Mouse (Mus musculus): Measurements from ENCODE around the gene Ankrd34a. TPM values are rescaled to one million over a fixed set of nuclear protein-coding genes. Genes with fewer than 3 reads are reported as not detected.
A peak's percentile ranks its signal among the peaks of the same experiment; 100 is the strongest.

The Ankrd34a gene
- total RNA-seq, 2 experiments from 2014 or later = not detected

- ATAC-seq (ENCODE audit: poor library complexity, severe bottlenecking) = no peak
Observed at GRCm38 (mm10) chr3:96561946-96562681, 34.3 kb upstream of the Ankrd34a start.

GRCm38 (mm10) chr3:96563267-96563666 is 33.2 kb upstream of the Ankrd34a start:
- no peak for ATAC-seq (ENCODE audit: poor library complexity, severe bottlenecking)

GRCm38 (mm10) chr3:96563911-96564632 is 32.4 kb upstream of the Ankrd34a start:
- peak; percentile 1; the same call in 1 of the 2 replicates for ATAC-seq (ENCODE audit: poor library complexity, severe bottlenecking)

GRCm38 (mm10) chr3:96564633-96565032 is 31.8 kb upstream of the Ankrd34a start:
- ATAC-seq (ENCODE audit: poor library complexity, severe bottlenecking) = peak; percentile 88

GRCm38 (mm10) chr3:96565105-96565504 is 31.3 kb upstream of the Ankrd34a start:
- ATAC-seq (ENCODE audit: poor library complexity, severe bottlenecking) = no peak

GRCm38 (mm10) chr3:96566661-96567450 is 29.6 kb upstream of the Ankrd34a start:
- ATAC-seq (ENCODE audit: poor library complexity, severe bottlenecking) = no peak

- ATAC-seq (ENCODE audit: poor library complexity, severe bottlenecking) = no peak
Observed at GRCm38 (mm10) chr3:96568605-96569004, 27.8 kb upstream of the Ankrd34a start.

GRCm38 (mm10) chr3:96569506-96569905 is 26.9 kb upstream of the Ankrd34a start:
- no peak for ATAC-seq (ENCODE audit: poor library complexity, severe bottlenecking)

- no peak for ATAC-seq (ENCODE audit: poor library complexity, severe bottlenecking)
Observed at GRCm38 (mm10) chr3:96569966-96570605, 26.4 kb upstream of the Ankrd34a start.

- no peak for ATAC-seq (ENCODE audit: poor library complexity, severe bottlenecking)
Observed at GRCm38 (mm10) chr3:96570643-96571042, 25.8 kb upstream of the Ankrd34a start.

- ATAC-seq (ENCODE audit: poor library complexity, severe bottlenecking) = no peak
Observed at GRCm38 (mm10) chr3:96571336-96571735, 25.1 kb upstream of the Ankrd34a start.

- peak; percentile 35 for ATAC-seq (ENCODE audit: poor library complexity, severe bottlenecking)
Observed at GRCm38 (mm10) chr3:96571896-96572698, 24.3 kb upstream of the Ankrd34a start.

GRCm38 (mm10) chr3:96573611-96574511 is 22.6 kb upstream of the Ankrd34a start:
- no peak for ATAC-seq (ENCODE audit: poor library complexity, severe bottlenecking)

GRCm38 (mm10) chr3:96575272-96575984 is 21.0 kb upstream of the Ankrd34a start:
- ATAC-seq (ENCODE audit: poor library complexity, severe bottlenecking) = no peak

GRCm38 (mm10) chr3:96576005-96576658 is 20.3 kb upstream of the Ankrd34a start:
- ATAC-seq (ENCODE audit: poor library complexity, severe bottlenecking) = no peak

- peak; percentile 87 for ATAC-seq (ENCODE audit: poor library complexity, severe bottlenecking)
Observed at GRCm38 (mm10) chr3:96576690-96577541, 19.5 kb upstream of the Ankrd34a start, which contains the start of gene Gm16253. Gm16253 (plus strand) TSS chr3:96576984.

- no peak for ATAC-seq (ENCODE audit: poor library complexity, severe bottlenecking)
Observed at GRCm38 (mm10) chr3:96577566-96577965, 18.9 kb upstream of the Ankrd34a start.

All from megakaryocyte, adult 5-6 weeks (primary cell).